Mouse (Mus musculus): Measurements from ENCODE around the gene Lrp8.

DNA sequence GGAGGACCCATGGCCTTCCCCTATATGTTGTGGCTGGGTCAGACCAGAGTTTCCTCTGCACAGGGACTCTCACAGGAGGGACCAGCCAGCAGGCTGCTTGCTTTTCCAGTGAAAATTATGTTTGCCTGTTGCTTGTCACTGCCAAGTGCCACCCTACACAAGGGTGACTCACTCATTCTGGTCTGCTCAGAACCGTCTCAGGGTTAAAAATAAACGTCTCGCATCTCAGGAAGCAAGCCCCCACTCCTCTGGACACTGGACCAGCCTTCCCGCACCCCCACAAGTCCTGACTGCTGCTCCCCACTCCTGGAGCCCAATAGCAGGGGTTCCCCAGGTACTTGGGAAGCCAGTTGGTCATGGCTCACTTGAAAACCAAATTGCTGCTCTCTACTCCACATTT is 14.4 kb downstream of the Lrp8 start:
- TF ChIP-seq CTCF (IDR thresholded peaks at IDR 0.05; ENCODE audit: control insufficient read depth, insufficient read depth, low read length) (no peak), POLR2A (IDR thresholded peaks at IDR 0.05; ENCODE audit: borderline replicate concordance, control insufficient read depth, low read depth, low read length) (no peak)
